Mouse (Mus musculus) lung, postnatal 0 days (tissue): ENCODE results near the gene Gm1043. TPM values are rescaled to one million over a fixed set of nuclear protein-coding genes. Genes with fewer than 3 reads are reported as not detected.

Experiments used
- ATAC-seq: fragments of 200-750 bp; cut with Nextera tagmentation; 2 replicates; pipeline ENCODE4 v1.8.0; 2017; ENCODE audit warnings: moderate library complexity
- DNase-seq: peaks from one replicate; pipeline ENCODE4 v3.0.0-alpha.2; 2016; ENCODE audit warnings: low spot score
- H3K27ac ChIP-seq: fragments of 300-500 bp; sonication (generic); 2 replicates; pipeline ENCODE4 v1.5.1; 2014; ENCODE audit warnings: antibody characterized with exemption, mild to moderate bottlenecking, low read length, mixed read lengths
- H3K27me3 ChIP-seq: fragments of 300-500 bp; sonication (generic); replicated peaks from 2 replicates; pipeline ENCODE4 v1.6.1; 2014; ENCODE audit warnings: low read length, mixed read lengths; ENCODE audit not compliant: insufficient read depth
- H3K36me3 ChIP-seq: fragments of 300-500 bp; sonication (generic); 2 replicates; pipeline ENCODE4 v1.6.1; 2014; ENCODE audit warnings: low read length, mixed read lengths; ENCODE audit not compliant: insufficient read depth
- H3K4me1 ChIP-seq: fragments of 300-500 bp; sonication (generic); 2 replicates; pipeline ENCODE4 v1.6.1; 2014; ENCODE audit warnings: antibody characterized with exemption, low read depth, low read length, mixed read lengths; ENCODE audit not compliant: insufficient read depth
- H3K4me2 ChIP-seq: fragments of 300-500 bp; sonication (generic); replicated peaks from 2 replicates; pipeline ENCODE4 v1.6.1; 2014; ENCODE audit warnings: low read depth, mild to moderate bottlenecking, low read length, moderate library complexity, mixed read lengths
- H3K4me3 ChIP-seq: fragments of 300-500 bp; sonication (generic); 2 replicates; pipeline ENCODE4 v1.5.1; 2014; ENCODE audit warnings: low read depth, low read length
- H3K9ac ChIP-seq: fragments of 300-500 bp; sonication (generic); replicated peaks from 2 replicates; pipeline ENCODE4 v1.6.1; 2014; ENCODE audit warnings: low read depth, mild to moderate bottlenecking
- H3K9me3 ChIP-seq: fragments of 300-500 bp; sonication (generic); 2 replicates; pipeline ENCODE4 v1.6.1; 2016; ENCODE audit warnings: low read length, mixed read lengths
- CTCF ChIP-seq: IDR thresholded peaks from 2 replicates; pipeline ENCODE4 v1.5.1; 2016; ENCODE audit warnings: antibody characterized with exemption, mild to moderate bottlenecking
- EP300 ChIP-seq: IDR thresholded peaks from 2 replicates; pipeline ENCODE4 v1.6.1; 2016; ENCODE audit warnings: antibody characterized with exemption, mild to moderate bottlenecking, control low read depth
- WGBS: fragments of 180-500 bp; shearing (Covaris S2); extraction: QIAGEN DNeasy Blood & Tissue Kit; methylation state at CpG from one replicate; pipeline ENCODE4 v1.1.7; 2014; 5-methylcytosine and 5-hydroxymethylcytosine counted together
- polyA plus RNA-seq: library from polyadenylated mRNA; unstranded; fragments of >200 nt; fragmentation: Nextera tagmentation; extraction: Ambion mirVana; gene quantifications from 2 replicates; pipeline ENCODE4 v1.2.1, GENCODE M21; 2015

Gm1043 gene
- polyA plus RNA-seq, 1 experiment from 2014 or later: not detected

- no peak for ATAC-seq
- WGBS: 6% methylated on average over 2 of the region's 2 CpGs
- Histone ChIP-seq H3K4me2 (no peak overlapping the region), H3K4me3 (no peak overlapping the region), H3K4me1 (no peaks in the 10 kb centered on the region; the same call in 1 of the 2 replicates), H3K9me3 (no peaks in the 10 kb centered on the region), H3K9ac (no peak overlapping the region), H3K27me3 (0 out of 2 replicates have a peak, but pooled peaks cover 3% of the 10 kb centered on the region), H3K27ac (no peak overlapping the region), H3K36me3 (no peaks in the 10 kb centered on the region)
- DNase-seq: no peak
- no peak for TF ChIP-seq CTCF
- TF ChIP-seq EP300: no peak
Measured at GRCm38 (mm10) chr5:37198011-37198688, 113.0 kb downstream of the Gm1043 start.

- no peaks in the 10 kb centered on the region for H3K27me3 ChIP-seq
- H3K9ac ChIP-seq: no peak overlapping the region
- H3K9me3 ChIP-seq: no peaks in the 10 kb centered on the region
- no peak overlapping the region for H3K4me2 ChIP-seq
- 38% methylated on average over 1 of the region's 1 CpGs for WGBS
- H3K4me3 ChIP-seq: no peak overlapping the region
- no peak overlapping the region for H3K27ac ChIP-seq
- DNase-seq (no peak), ATAC-seq (no peak)
- TF ChIP-seq EP300 (no peak), CTCF (no peak)
- no peaks in the 10 kb centered on the region for H3K36me3 ChIP-seq
- H3K4me1 ChIP-seq: no peaks in the 10 kb centered on the region; the same call in 1 of the 2 replicates
Measured at GRCm38 (mm10) chr5:37202285-37202684, 117.1 kb downstream of the Gm1043 start.

- Histone ChIP-seq H3K4me2 (no peak overlapping the region), H3K27me3 (no peaks in the 10 kb centered on the region), H3K27ac (no peak overlapping the region), H3K4me1 (no peaks in the 10 kb centered on the region), H3K9me3 (no peaks in the 10 kb centered on the region), H3K4me3 (no peak overlapping the region), H3K9ac (no peak overlapping the region), H3K36me3 (no peaks in the 10 kb centered on the region)
- no peak for TF ChIP-seq CTCF
- TF ChIP-seq EP300: no peak
- no peak for ATAC-seq
- WGBS: 64% methylated on average over 7 of the region's 7 CpGs
- no peak for DNase-seq
Measured at GRCm38 (mm10) chr5:37204886-37205285, 119.7 kb downstream of the Gm1043 start.

GRCm38 (mm10) chr5:37205420-37205819, 120.2 kb downstream of the Gm1043 start:
- Histone ChIP-seq H3K9me3 (no peaks in the 10 kb centered on the region), H3K27me3 (no peaks in the 10 kb centered on the region), H3K9ac (no peak overlapping the region), H3K4me2 (no peak overlapping the region), H3K4me1 (no peaks in the 10 kb centered on the region), H3K36me3 (no peaks in the 10 kb centered on the region), H3K4me3 (no peak overlapping the region), H3K27ac (no peak overlapping the region)
- no peak for DNase-seq
- TF ChIP-seq CTCF: peak; percentile 13; the same call in 1 of the 2 replicates
- TF ChIP-seq EP300: no peak
- WGBS: 68% methylated on average over 1 of the region's 1 CpGs
- no peak for ATAC-seq

GRCm38 (mm10) chr5:37206364-37206763, 121.2 kb downstream of the Gm1043 start:
- no peak overlapping the region for H3K4me2 ChIP-seq
- H3K27me3 ChIP-seq: no peaks in the 10 kb centered on the region
- H3K4me3 ChIP-seq: no peak overlapping the region
- TF ChIP-seq CTCF (no peak), EP300 (no peak)
- WGBS: 49% methylated on average over 2 of the region's 2 CpGs
- no peak overlapping the region for H3K27ac ChIP-seq
- ATAC-seq: no peak
- DNase-seq: no peak
- no peaks in the 10 kb centered on the region for H3K36me3 ChIP-seq
- no peaks in the 10 kb centered on the region for H3K4me1 ChIP-seq
- H3K9me3 ChIP-seq: no peaks in the 10 kb centered on the region
- H3K9ac ChIP-seq: no peak overlapping the region

- Histone ChIP-seq H3K9me3 (no peaks in the 10 kb centered on the region), H3K4me3 (no peak overlapping the region), H3K27me3 (no peaks in the 10 kb centered on the region), H3K9ac (no peak overlapping the region), H3K27ac (no peak overlapping the region), H3K4me2 (no peak overlapping the region), H3K36me3 (no peaks in the 10 kb centered on the region), H3K4me1 (no peaks in the 10 kb centered on the region)
- no peak for ATAC-seq
- TF ChIP-seq CTCF: no peak
- 75% methylated on average over 9 of the region's 9 CpGs for WGBS
- DNase-seq: no peak
Measured at GRCm38 (mm10) chr5:37212938-37213708, 128.0 kb downstream of the Gm1043 start.
